Mouse (Mus musculus): ENCODE results near the gene Dnaaf5. TPM values are rescaled to one million over a fixed set of nuclear protein-coding genes. Genes with fewer than 3 reads are reported as not detected.
A peak's percentile ranks its signal among the peaks of the same experiment; 100 is the strongest.

Gene Dnaaf5
- polyA plus RNA-seq, 1 experiment from 2014 or later, result 8.5 TPM

DNA sequence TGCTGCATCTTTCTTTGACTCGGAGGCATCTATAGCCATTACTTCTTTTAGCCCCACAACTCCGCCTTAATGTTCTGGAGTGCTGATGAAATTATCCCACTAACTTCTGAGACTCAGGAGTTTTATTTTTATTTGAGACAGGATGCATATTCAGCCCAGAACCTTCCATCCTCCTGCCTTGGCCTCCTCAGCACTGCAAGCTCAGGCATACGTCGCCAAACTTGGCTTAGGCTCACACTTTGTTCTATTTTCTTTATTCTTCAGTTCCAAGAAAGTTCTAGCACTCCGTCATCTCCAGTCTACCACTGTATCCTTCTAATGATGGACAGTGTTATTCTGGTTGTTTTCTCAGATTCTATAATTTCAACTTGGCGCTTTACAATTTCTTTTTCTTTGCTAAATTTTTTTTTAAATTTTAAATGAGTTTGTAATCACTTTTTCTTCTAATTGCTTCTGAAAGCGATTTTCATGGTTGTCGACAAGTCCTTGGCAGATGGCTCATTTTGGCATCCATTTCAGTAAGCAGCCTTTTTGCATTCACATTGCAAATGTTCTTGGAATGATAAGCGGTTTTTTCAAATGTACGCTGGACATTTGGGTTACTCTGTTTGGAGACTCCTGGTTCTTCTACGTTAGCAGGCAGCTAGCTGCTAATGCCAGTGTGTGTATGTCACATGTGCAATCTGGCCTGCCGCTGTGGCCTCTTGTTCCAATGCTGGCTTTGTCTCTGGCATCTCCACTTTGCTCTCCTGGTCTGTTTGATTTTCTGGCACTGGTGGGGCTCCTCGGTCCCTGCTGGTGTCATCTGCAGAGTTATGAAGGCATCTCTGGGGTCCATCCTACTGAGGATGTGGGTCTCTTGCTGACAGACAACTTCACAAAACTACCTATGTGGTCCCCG lies 2.6 kb upstream of the Dnaaf5 start:
- H3K36me3 ChIP-seq (ENCODE audit: control insufficient read depth, insufficient read depth, low read length), result no peaks in the 10 kb centered on the region; the same call in 1 of the 2 replicates
- DNase-seq (ENCODE audit: low spot score), result no peak
- no peak overlapping the region for H3K9ac ChIP-seq (ENCODE audit: low read length)
- no peak overlapping the region for H3K4me3 ChIP-seq (ENCODE audit: low read depth, low read length)
- H3K27me3 ChIP-seq (ENCODE audit: control insufficient read depth, insufficient read depth, low read length), result no peaks in the 10 kb centered on the region
- 94% methylated on average over 14 of the region's 14 CpGs for WGBS
- no peak for ATAC-seq (ENCODE audit: insufficient read depth, low FRiP score, low TSS enrichment)
- peaks cover 6% of the 10 kb centered on the region; the same call in 1 of the 2 replicates for H3K4me1 ChIP-seq (ENCODE audit: control insufficient read depth, insufficient read depth, low read length)
- no peaks in the 10 kb centered on the region for H3K9me3 ChIP-seq (ENCODE audit: control insufficient read depth, low read length)
- H3K4me2 ChIP-seq (ENCODE audit: low read depth), result no peak overlapping the region
- no peak overlapping the region for H3K27ac ChIP-seq (ENCODE audit: low read depth, low read length)

DNA sequence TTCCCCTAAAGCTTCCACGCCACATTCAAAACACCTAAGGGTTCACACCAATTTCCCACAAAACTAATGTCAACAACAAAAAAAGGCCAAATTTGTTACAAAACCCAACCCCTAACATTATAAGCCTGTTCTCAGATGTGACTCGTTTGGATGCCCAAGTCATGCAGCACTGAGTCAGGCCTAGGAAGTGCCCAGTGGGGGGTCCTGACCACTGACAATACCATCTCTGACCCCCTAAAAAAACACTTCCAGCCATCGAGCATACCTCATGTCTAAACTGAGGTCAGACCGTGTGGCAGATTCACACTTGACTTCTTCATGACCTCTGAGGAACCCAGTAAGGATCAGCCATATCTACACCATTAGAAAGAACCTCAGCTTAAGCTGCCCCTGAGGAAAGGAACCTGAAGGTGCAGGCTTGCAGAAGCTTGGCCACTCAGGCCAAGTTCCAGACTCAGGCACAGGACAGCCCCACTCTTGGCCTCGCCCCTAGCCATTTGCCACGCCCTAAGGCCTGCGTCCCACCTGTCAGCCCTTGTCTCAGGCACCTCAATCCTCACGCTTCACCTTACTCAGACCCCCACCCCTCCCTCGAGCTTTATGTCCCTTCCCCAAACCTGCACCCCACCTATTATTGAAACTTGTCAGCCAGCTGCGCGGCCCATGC lies 884 bp upstream of the Dnaaf5 start:
- 24% methylated on average over 11 of the region's 11 CpGs for WGBS
- Histone ChIP-seq H3K4me2 (ENCODE audit: low read depth) (peak overlapping the region; percentile 82), H3K27me3 (ENCODE audit: control insufficient read depth, insufficient read depth, low read length) (no peaks in the 10 kb centered on the region), H3K36me3 (ENCODE audit: control insufficient read depth, insufficient read depth, low read length) (peaks cover 8% of the 10 kb centered on the region), H3K9me3 (ENCODE audit: control insufficient read depth, low read length) (no peaks in the 10 kb centered on the region), H3K4me1 (ENCODE audit: control insufficient read depth, insufficient read depth, low read length) (peaks cover 6% of the 10 kb centered on the region; the same call in 1 of the 2 replicates), H3K27ac (ENCODE audit: low read depth, low read length) (no peak overlapping the region), H3K4me3 (ENCODE audit: low read depth, low read length) (peak overlapping the region; percentile 97), H3K9ac (ENCODE audit: low read length) (no peak overlapping the region)
- ATAC-seq (ENCODE audit: insufficient read depth, low FRiP score, low TSS enrichment) (peak; percentile 66), DNase-seq (ENCODE audit: low spot score) (no peak)

DNA sequence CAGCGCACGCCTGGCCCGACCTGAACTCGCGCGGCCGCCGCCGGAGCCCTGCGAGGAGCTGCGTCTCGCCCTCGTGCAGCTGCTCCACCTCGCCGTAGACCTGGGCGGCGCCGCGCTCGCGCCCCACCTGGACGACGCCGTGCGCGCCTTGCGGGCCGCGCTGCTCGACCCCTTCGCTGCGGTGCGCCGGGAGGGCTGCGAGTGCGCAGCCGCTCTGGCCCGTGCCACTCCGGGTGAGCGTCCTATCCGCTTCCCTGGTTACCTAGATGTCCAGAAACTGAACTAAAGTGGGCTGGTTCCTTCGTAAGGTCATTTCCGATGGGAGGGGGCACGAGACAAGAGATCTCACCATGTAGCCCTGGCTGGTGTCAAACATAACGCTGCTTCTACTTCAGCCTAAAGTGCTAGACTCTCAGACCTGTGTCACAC lies 594 bp downstream of the Dnaaf5 start:
- DNase-seq (ENCODE audit: low spot score) (no peak), ATAC-seq (ENCODE audit: insufficient read depth, low FRiP score, low TSS enrichment) (no peak)
- H3K27me3 ChIP-seq (ENCODE audit: control insufficient read depth, insufficient read depth, low read length), result no peaks in the 10 kb centered on the region
- under 1% methylated on average over 44 of the region's 45 CpGs for WGBS
- peak overlapping the region; percentile 97 for H3K4me3 ChIP-seq (ENCODE audit: low read depth, low read length)
- peak overlapping the region; percentile 80 for H3K9ac ChIP-seq (ENCODE audit: low read length)
- H3K9me3 ChIP-seq (ENCODE audit: control insufficient read depth, low read length), result no peaks in the 10 kb centered on the region
- peak overlapping the region; percentile 82 for H3K4me2 ChIP-seq (ENCODE audit: low read depth)
- H3K27ac ChIP-seq (ENCODE audit: low read depth, low read length), result peak overlapping the region; percentile 20; the same call in 1 of the 2 replicates
- H3K4me1 ChIP-seq (ENCODE audit: control insufficient read depth, insufficient read depth, low read length), result peaks cover 6% of the 10 kb centered on the region; the same call in 1 of the 2 replicates
- H3K36me3 ChIP-seq (ENCODE audit: control insufficient read depth, insufficient read depth, low read length), result peaks cover 10% of the 10 kb centered on the region

DNA sequence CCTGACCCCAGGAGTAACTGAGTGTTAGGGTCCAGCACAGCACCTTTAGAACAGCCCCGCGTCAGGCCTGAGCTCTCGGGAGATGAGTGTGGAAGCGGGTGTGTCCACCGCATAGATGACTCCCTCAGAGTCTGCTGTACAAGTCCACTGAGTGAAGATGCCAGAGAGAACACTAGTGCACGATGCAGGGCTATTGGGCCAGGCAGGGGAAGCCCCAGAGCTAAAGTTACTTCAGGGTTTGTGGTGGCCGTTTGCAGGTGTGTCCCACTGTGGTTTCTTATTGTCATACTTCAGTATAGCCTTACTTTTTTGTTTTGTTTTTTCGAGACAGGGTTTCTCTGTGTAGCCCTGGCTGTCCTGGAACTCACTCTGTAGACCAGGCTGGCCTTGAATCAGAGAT lies 10.9 kb downstream of the Dnaaf5 start:
- Histone ChIP-seq H3K36me3 (ENCODE audit: control insufficient read depth, insufficient read depth, low read length) (peaks cover 7% of the 10 kb centered on the region), H3K9me3 (ENCODE audit: control insufficient read depth, low read length) (no peaks in the 10 kb centered on the region), H3K27me3 (ENCODE audit: control insufficient read depth, insufficient read depth, low read length) (no peaks in the 10 kb centered on the region), H3K4me3 (ENCODE audit: low read depth, low read length) (no peak overlapping the region), H3K4me2 (ENCODE audit: low read depth) (no peak overlapping the region), H3K27ac (ENCODE audit: low read depth, low read length) (no peak overlapping the region), H3K4me1 (ENCODE audit: control insufficient read depth, insufficient read depth, low read length) (no peaks in the 10 kb centered on the region), H3K9ac (ENCODE audit: low read length) (no peak overlapping the region)
- no peak for ATAC-seq (ENCODE audit: insufficient read depth, low FRiP score, low TSS enrichment)
- WGBS, result 92% methylated on average over 8 of the region's 8 CpGs
- DNase-seq (ENCODE audit: low spot score), result no peak

DNA sequence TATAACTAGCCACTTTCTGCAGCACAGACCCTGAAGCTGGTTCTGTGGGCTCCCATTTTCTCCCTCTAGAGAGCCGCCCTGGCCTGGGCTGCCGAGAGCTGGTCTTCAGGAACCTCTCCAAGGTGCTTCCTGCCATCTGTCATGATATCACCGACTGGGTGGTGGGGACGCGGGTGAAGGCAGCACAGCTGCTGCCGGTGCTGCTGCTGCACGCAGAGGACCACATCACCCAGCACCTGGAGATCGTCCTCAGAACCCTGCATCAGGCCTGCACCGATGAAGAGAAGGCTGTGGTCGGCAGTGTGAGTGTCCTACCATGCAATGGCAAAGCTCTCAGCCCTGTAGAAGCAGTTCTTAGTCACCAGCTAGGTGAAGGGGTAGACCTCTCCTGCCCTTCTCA lies 11.6 kb downstream of the Dnaaf5 start:
- Histone ChIP-seq H3K9ac (ENCODE audit: low read length) (no peak overlapping the region), H3K27ac (ENCODE audit: low read depth, low read length) (no peak overlapping the region), H3K4me3 (ENCODE audit: low read depth, low read length) (no peak overlapping the region), H3K36me3 (ENCODE audit: control insufficient read depth, insufficient read depth, low read length) (peaks cover 8% of the 10 kb centered on the region), H3K4me1 (ENCODE audit: control insufficient read depth, insufficient read depth, low read length) (no peaks in the 10 kb centered on the region), H3K9me3 (ENCODE audit: control insufficient read depth, low read length) (no peaks in the 10 kb centered on the region), H3K27me3 (ENCODE audit: control insufficient read depth, insufficient read depth, low read length) (no peaks in the 10 kb centered on the region), H3K4me2 (ENCODE audit: low read depth) (no peak overlapping the region)
- ATAC-seq (ENCODE audit: insufficient read depth, low FRiP score, low TSS enrichment) (no peak), DNase-seq (ENCODE audit: low spot score) (no peak)
- 88% methylated on average over 10 of the region's 10 CpGs for WGBS

DNA sequence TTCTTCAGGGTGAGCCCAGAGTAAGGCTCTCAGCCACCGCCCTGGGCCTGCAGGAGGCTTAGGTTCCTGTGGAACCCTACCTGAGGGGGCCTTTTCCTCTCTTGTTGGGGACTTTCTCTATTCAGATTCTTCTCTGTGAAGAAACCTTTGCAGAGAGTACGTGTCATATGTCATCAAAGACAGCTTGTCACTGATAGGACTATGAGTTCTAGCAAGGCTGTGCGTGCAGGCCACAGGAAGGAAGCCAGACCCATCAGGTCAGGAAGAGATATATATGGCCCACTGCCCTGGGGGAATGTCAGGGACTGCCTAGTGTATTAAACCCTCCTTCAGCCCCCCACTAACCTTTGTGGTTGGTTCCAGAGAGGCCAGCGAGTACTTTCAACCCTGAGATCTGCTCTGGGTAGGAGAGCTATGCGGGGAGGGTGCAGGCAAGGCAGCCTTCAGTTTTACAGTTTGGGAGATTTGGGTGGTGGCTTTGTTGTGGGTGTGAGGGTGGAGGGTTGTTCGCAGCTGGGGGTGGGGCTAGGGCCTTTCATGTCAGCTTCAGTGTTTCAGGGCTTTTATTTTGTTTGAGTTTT lies 16.8 kb downstream of the Dnaaf5 start:
- H3K27ac ChIP-seq (ENCODE audit: low read depth, low read length), result no peak overlapping the region
- DNase-seq (ENCODE audit: low spot score) (no peak), ATAC-seq (ENCODE audit: insufficient read depth, low FRiP score, low TSS enrichment) (no peak)
- H3K4me3 ChIP-seq (ENCODE audit: low read depth, low read length), result no peak overlapping the region
- H3K27me3 ChIP-seq (ENCODE audit: control insufficient read depth, insufficient read depth, low read length), result no peaks in the 10 kb centered on the region
- H3K9me3 ChIP-seq (ENCODE audit: control insufficient read depth, low read length), result no peaks in the 10 kb centered on the region
- H3K9ac ChIP-seq (ENCODE audit: low read length), result no peak overlapping the region
- peaks cover 6% of the 10 kb centered on the region for H3K36me3 ChIP-seq (ENCODE audit: control insufficient read depth, insufficient read depth, low read length)
- H3K4me2 ChIP-seq (ENCODE audit: low read depth), result no peak overlapping the region
- no peaks in the 10 kb centered on the region for H3K4me1 ChIP-seq (ENCODE audit: control insufficient read depth, insufficient read depth, low read length)
- 90% methylated on average over 6 of the region's 6 CpGs for whole genome bisulfite sequencing

DNA sequence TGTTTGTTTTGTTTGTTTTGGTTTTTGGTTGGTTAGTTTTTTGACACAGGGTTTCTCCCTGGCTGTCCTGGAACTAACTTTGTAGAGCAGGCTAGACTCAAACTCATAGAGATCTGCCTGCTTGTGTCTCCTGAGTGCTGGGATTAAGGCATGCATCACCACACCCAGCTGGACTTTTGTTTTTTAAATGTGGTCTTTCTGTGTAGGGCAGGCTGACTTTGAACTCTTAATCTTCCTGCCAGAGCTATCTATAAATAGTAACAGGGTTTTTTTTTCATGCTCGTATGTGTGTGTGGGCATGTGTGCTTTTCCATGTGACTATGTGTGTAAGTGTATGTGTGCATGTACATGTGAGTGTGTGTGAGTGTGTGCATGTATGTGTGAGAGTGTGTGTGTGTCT lies 17.5 kb downstream of the Dnaaf5 start:
- H3K9ac ChIP-seq (ENCODE audit: low read length), result no peak overlapping the region
- H3K4me1 ChIP-seq (ENCODE audit: control insufficient read depth, insufficient read depth, low read length), result no peaks in the 10 kb centered on the region
- peaks cover 6% of the 10 kb centered on the region for H3K36me3 ChIP-seq (ENCODE audit: control insufficient read depth, insufficient read depth, low read length)
- H3K4me2 ChIP-seq (ENCODE audit: low read depth), result no peak overlapping the region
- DNase-seq (ENCODE audit: low spot score), result no peak
- H3K9me3 ChIP-seq (ENCODE audit: control insufficient read depth, low read length), result no peaks in the 10 kb centered on the region
- no peak overlapping the region for H3K4me3 ChIP-seq (ENCODE audit: low read depth, low read length)
- 92% methylated on average over 1 of the region's 1 CpGs for WGBS
- no peak overlapping the region for H3K27ac ChIP-seq (ENCODE audit: low read depth, low read length)
- no peak for ATAC-seq (ENCODE audit: insufficient read depth, low FRiP score, low TSS enrichment)
- H3K27me3 ChIP-seq (ENCODE audit: control insufficient read depth, insufficient read depth, low read length), result no peaks in the 10 kb centered on the region

DNA sequence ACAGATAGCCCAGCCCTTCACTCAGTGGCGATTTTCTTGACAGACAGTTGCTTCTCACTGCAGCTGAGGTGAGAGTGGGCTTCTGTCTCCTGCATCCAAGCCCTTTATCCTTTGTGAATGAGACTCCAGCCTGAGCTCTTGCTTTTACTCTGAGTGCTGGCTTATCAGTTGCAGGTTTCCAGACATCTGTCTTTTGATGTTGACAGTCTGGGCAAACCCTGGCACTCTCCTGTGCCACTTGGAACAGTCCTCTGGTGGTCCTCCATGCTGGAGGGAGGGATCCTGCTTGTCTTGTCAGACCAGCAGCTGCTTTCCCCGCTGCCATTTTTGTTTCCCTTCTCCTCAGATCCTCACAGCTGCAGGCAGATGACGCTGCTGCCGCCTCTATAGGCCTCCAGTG lies 21.9 kb downstream of the Dnaaf5 start:
- ATAC-seq (ENCODE audit: insufficient read depth, low FRiP score, low TSS enrichment) (no peak), DNase-seq (ENCODE audit: low spot score) (no peak)
- Histone ChIP-seq H3K9me3 (ENCODE audit: control insufficient read depth, low read length) (no peaks in the 10 kb centered on the region), H3K27me3 (ENCODE audit: control insufficient read depth, insufficient read depth, low read length) (no peaks in the 10 kb centered on the region), H3K27ac (ENCODE audit: low read depth, low read length) (no peak overlapping the region), H3K4me3 (ENCODE audit: low read depth, low read length) (no peak overlapping the region), H3K9ac (ENCODE audit: low read length) (no peak overlapping the region), H3K36me3 (ENCODE audit: control insufficient read depth, insufficient read depth, low read length) (peaks cover 2% of the 10 kb centered on the region), H3K4me2 (ENCODE audit: low read depth) (no peak overlapping the region), H3K4me1 (ENCODE audit: control insufficient read depth, insufficient read depth, low read length) (peaks cover 6% of the 10 kb centered on the region)
- WGBS, result 77% methylated on average over 4 of the region's 4 CpGs
